Mouse (Mus musculus) left cerebral cortex, postnatal 25 days (tissue): ENCODE data around the gene Stab2. TPM values are rescaled to one million over a fixed set of nuclear protein-coding genes. Genes with fewer than 3 reads are reported as not detected.

ENCODE experiments used
- DNase-seq, 2 experiments: peaks; one replicate each; pipeline ENCODE4 v3.0.0; 2022; ENCODE audit warnings: low spot score in 2 of 2, mixed read lengths in 1 of 2
- intact Hi-C: fragments of 180-260 bp; cut with DNase I; formaldehyde crosslinking; loops from one replicate; pipeline ENCODE4 v1.15.1; 2025
- total RNA-seq, 2 experiments: library from RNA; stranded (reverse); gene quantifications; 2 replicates each; pipeline ENCODE4 v1.2.3; 2021

Gene Stab2
- under 1 TPM; 0.43 to 0.66 TPM for total RNA-seq

- intact Hi-C loops, result no loop called here
- no peak for DNase-seq
These were observed at the start of gene Stab2 for GRCm38 (mm10) chr10:87007385-87008214. Stab2 (minus strand) TSS chr10:87008025.

- intact Hi-C loops, result no loop called here
- DNase-seq, result no peak
These were observed 43.9 kb upstream of the Stab2 start for GRCm38 (mm10) chr10:87051714-87052113.

GRCm38 (mm10) chr10:87049179-87049578 is 41.4 kb upstream of the Stab2 start:
- intact Hi-C loops, result no loop called here
- DNase-seq, result no peak

GRCm38 (mm10) chr10:87046931-87047468 is 39.2 kb upstream of the Stab2 start:
- intact Hi-C loops, result no loop called here
- no peak for DNase-seq

- intact Hi-C loops, result no loop called here
- no peak for DNase-seq
These were observed 38.6 kb upstream of the Stab2 start for GRCm38 (mm10) chr10:87046469-87046868.

- DNase-seq, result no peak
- intact Hi-C loops, result no loop called here
These were observed 37.4 kb upstream of the Stab2 start for GRCm38 (mm10) chr10:87045273-87045672.

GRCm38 (mm10) chr10:87041265-87041664 is 33.4 kb upstream of the Stab2 start:
- intact Hi-C loops, result no loop called here
- no peak for DNase-seq

GRCm38 (mm10) chr10:87039800-87040199 is 32.0 kb upstream of the Stab2 start:
- intact Hi-C loops, result no loop called here
- no peak for DNase-seq

- intact Hi-C loops, result no loop called here
- DNase-seq, result no peak
These were observed 31.5 kb upstream of the Stab2 start for GRCm38 (mm10) chr10:87039340-87039739.

GRCm38 (mm10) chr10:87037062-87037461 is 29.2 kb upstream of the Stab2 start:
- intact Hi-C loops, result no loop called here
- DNase-seq, result no peak

- intact Hi-C loops, result no loop called here
- DNase-seq, result no peak
These were observed 28.5 kb upstream of the Stab2 start for GRCm38 (mm10) chr10:87036271-87036703.

GRCm38 (mm10) chr10:87035866-87036265 is 28.0 kb upstream of the Stab2 start:
- DNase-seq, result no peak
- intact Hi-C loops, result no loop called here

GRCm38 (mm10) chr10:87032768-87033167 is 24.9 kb upstream of the Stab2 start:
- DNase-seq, result no peak
- intact Hi-C loops, result no loop called here

- intact Hi-C loops, result loop anchor here (1.0 to 5.0 kb wide), 4 partner anchors 67 to 1302 kb away; no protein-coding TSS in a partner anchor
These were observed 17.1 kb upstream of the Stab2 start for GRCm38 (mm10) chr10:87024884-87025283.

GRCm38 (mm10) chr10:87020711-87021110 is 12.9 kb upstream of the Stab2 start:
- DNase-seq, result peak; percentile 52 to 60
- intact Hi-C loops, result loop anchor here (1.0 kb wide), 1 partner anchor 48 kb away; no protein-coding TSS in a partner anchor

More at GRCm38 (mm10) chr10:87024884-87025283, 17.1 kb upstream of the Stab2 start:
- peak; percentile 71 to 88 for DNase-seq

GRCm38 (mm10) chr10:87018876-87019275 is 11.1 kb upstream of the Stab2 start:
- no peak for DNase-seq
- intact Hi-C loops, result no loop called here

- no peak for DNase-seq
- intact Hi-C loops, result no loop called here
These were observed 8.4 kb upstream of the Stab2 start for GRCm38 (mm10) chr10:87016151-87016692.

GRCm38 (mm10) chr10:87015403-87015802 is 7.6 kb upstream of the Stab2 start:
- intact Hi-C loops, result no loop called here
- no peak for DNase-seq

GRCm38 (mm10) chr10:87014391-87014965 is 6.7 kb upstream of the Stab2 start:
- intact Hi-C loops, result no loop called here
- DNase-seq, result no peak

GRCm38 (mm10) chr10:87012087-87012486 is 4.3 kb upstream of the Stab2 start:
- intact Hi-C loops, result no loop called here
- DNase-seq, result no peak

- intact Hi-C loops, result no loop called here
- no peak for DNase-seq
These were observed 332 bp upstream of the Stab2 start for GRCm38 (mm10) chr10:87008215-87008499.
